Mouse (Mus musculus) mouse embryonic stem cell (cell line): ENCODE results near the gene Tesk2.

Experiments used
- in situ Hi-C, 2 experiments: fragments of 300-500 bp; cut with MboI; formaldehyde crosslinking; loops; 1 replicate in 1 of 2; 3 replicates in 1 of 2; pipeline ENCODE4 v1.14.3; 2019 to 2020; ENCODE audit warnings: low sequenced_read_pairs in 2 of 2, low pct_unique_long_range_greater_than_20kb in 1 of 2, mixed read lengths in 1 of 2; ENCODE audit not compliant: unreplicated experiment in 1 of 2

The Tesk2 gene

GRCm38 (mm10) chr4:116819968-116820901 is 99.5 kb downstream of the Tesk2 start:
- in situ Hi-C loops = loop anchor here in 1 of 2 experiments (25.0 kb wide), 1 partner anchor 317 kb away; the partner anchor contains the start of genes Btbd19, Plk3 and Tctex1d4

- in situ Hi-C loops = loop anchor here in 1 of 2 experiments (25.0 kb wide), 1 partner anchor 316 kb away; the partner anchor contains the start of genes Btbd19, Plk3 and Tctex1d4
Observed at GRCm38 (mm10) chr4:116820902-116821693, 100.3 kb downstream of the Tesk2 start.

- in situ Hi-C loops = loop anchor here in 1 of 2 experiments (25.0 kb wide), 1 partner anchor 316 kb away; the partner anchor contains the start of genes Btbd19, Plk3 and Tctex1d4
Observed at GRCm38 (mm10) chr4:116821694-116822016, 100.9 kb downstream of the Tesk2 start, which contains the start of gene Hpdl. TSS of gene Hpdl (minus strand) at chr4:116821707.

GRCm38 (mm10) chr4:116824541-116825004 is 103.8 kb downstream of the Tesk2 start:
- in situ Hi-C loops = loop anchor here (5.0 to 25.0 kb wide), 2 partner anchors 168 to 313 kb away; partner anchors contain the start of genes Btbd19 (in 2 of the 2), Plk3 (in 2 of the 2), Tctex1d4 (in 2 of the 2) and Urod (in 2 of the 2)

- in situ Hi-C loops = loop anchor here (5.0 to 25.0 kb wide), 2 partner anchors 164 to 309 kb away; partner anchors contain the start of genes Urod (in 2 of the 2), Btbd19 (in 1 of the 2), Plk3 (in 1 of the 2) and Tctex1d4 (in 1 of the 2)
Observed at GRCm38 (mm10) chr4:116827819-116828218, 107.1 kb downstream of the Tesk2 start.

GRCm38 (mm10) chr4:116829364-116830069 is 108.8 kb downstream of the Tesk2 start:
- in situ Hi-C loops = loop anchor here (5.0 to 25.0 kb wide), 2 partner anchors 163 to 308 kb away; partner anchors contain the start of genes Urod (in 2 of the 2), Btbd19 (in 1 of the 2), Plk3 (in 1 of the 2) and Tctex1d4 (in 1 of the 2)

GRCm38 (mm10) chr4:116830070-116830368 is 109.3 kb downstream of the Tesk2 start:
- in situ Hi-C loops = loop anchor here in 1 of 2 experiments (25.0 kb wide), 1 partner anchor 307 kb away; the partner anchor contains the start of genes Btbd19, Plk3 and Tctex1d4

- in situ Hi-C loops = loop anchor here in 1 of 2 experiments (25.0 kb wide), 1 partner anchor 298 kb away; the partner anchor contains the start of genes Btbd19, Plk3 and Tctex1d4
Observed at GRCm38 (mm10) chr4:116838999-116839398, 118.3 kb downstream of the Tesk2 start.

- in situ Hi-C loops = loop anchor here in 1 of 2 experiments (25.0 kb wide), 1 partner anchor 297 kb away; the partner anchor contains the start of genes Btbd19, Plk3 and Tctex1d4
Observed at GRCm38 (mm10) chr4:116840096-116840495, 119.3 kb downstream of the Tesk2 start.

GRCm38 (mm10) chr4:116840841-116841240 is 120.1 kb downstream of the Tesk2 start:
- in situ Hi-C loops = loop anchor here in 1 of 2 experiments (25.0 kb wide), 1 partner anchor 296 kb away; the partner anchor contains the start of genes Btbd19, Plk3 and Tctex1d4

GRCm38 (mm10) chr4:116844324-116844723 is 123.6 kb downstream of the Tesk2 start:
- in situ Hi-C loops = loop anchor here in 1 of 2 experiments (25.0 kb wide), 1 partner anchor 293 kb away; the partner anchor contains the start of genes Btbd19, Plk3 and Tctex1d4

- in situ Hi-C loops = loop anchor here in 1 of 2 experiments (25.0 kb wide), 1 partner anchor 287 kb away; the partner anchor contains the start of genes Btbd19, Plk3 and Tctex1d4
Observed at GRCm38 (mm10) chr4:116849901-116850300, 129.2 kb downstream of the Tesk2 start.

GRCm38 (mm10) chr4:116854286-116854685 is 133.5 kb downstream of the Tesk2 start:
- in situ Hi-C loops = no loop called here
